Mouse (Mus musculus) 3T3-L1 (cell line): Measurements from ENCODE around the gene Eif2ak4.

Source experiments
- DNase-seq: peaks from one replicate; pipeline ENCODE4 v3.0.0-alpha.2; 2015; ENCODE audit warnings: low read depth, low spot score

Gene Eif2ak4

GRCm38 (mm10) chr2:118509688-118510446, 121.4 kb downstream of the Eif2ak4 start:
- DNase-seq = no peak

- DNase-seq = no peak
These were observed 122.3 kb downstream of the Eif2ak4 start for GRCm38 (mm10) chr2:118510447-118511310.

- DNase-seq = no peak
These were observed 123.5 kb downstream of the Eif2ak4 start for GRCm38 (mm10) chr2:118511779-118512417.

GRCm38 (mm10) chr2:118512418-118513377, 124.3 kb downstream of the Eif2ak4 start:
- no peak for DNase-seq

GRCm38 (mm10) chr2:118520042-118520933, 131.9 kb downstream of the Eif2ak4 start:
- peak; percentile 81 for DNase-seq

- DNase-seq = peak; percentile 83
These were observed 133.8 kb downstream of the Eif2ak4 start for GRCm38 (mm10) chr2:118522265-118522664.

- DNase-seq = peak; percentile 60
These were observed 134.8 kb downstream of the Eif2ak4 start for GRCm38 (mm10) chr2:118523163-118523730.

- DNase-seq = no peak
These were observed 136.4 kb downstream of the Eif2ak4 start for GRCm38 (mm10) chr2:118524811-118525210.
